Comparison of ENCODE assay signal across 15 mouse cellular contexts in the genomic region with DNA sequence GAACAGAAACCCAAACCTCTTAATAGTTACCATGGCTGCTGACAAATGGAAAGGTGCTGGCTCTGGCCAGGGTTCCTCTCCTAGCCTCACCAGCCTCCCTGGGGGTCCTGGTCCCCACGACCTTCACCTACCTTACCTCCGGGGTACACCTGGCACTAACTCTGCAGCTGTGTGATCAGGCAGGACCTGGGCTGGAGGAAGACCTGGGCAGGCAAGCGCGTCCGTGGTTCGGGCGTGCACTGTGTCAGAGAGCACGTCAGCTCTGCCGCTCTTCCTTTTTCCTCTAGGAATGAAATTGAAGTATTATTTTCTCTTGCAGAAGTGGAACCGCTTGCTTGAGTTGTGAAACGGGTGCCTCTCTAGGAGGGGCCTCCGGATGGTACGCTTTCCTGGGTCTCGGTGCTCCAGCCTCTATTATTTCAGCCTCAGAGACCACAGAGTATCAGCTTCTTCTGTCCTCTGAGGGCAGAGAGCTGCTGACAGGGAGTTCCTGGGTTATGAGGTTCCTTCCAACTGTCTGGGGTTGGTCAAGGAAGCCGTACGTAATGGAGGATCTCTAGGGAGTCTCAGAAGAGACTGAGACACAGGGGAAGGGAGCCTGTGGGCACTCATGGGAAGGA. TPM values are rescaled to one million over a fixed set of nuclear protein-coding genes. Genes with fewer than 3 reads are reported as not detected.
DNase-seq lines count a peak whose midpoint lies in the region; ATAC-seq and TF ChIP-seq lines count a peak whose summit lies in the region.
"Had no signal": no experiment of that assay in that cellular context is flagged by ENCODE, and none has a peak within 500 bp of the region (broad histone marks: within the 10 kb centered on the region; RNA-seq: fewer than 3 reads in every experiment).

A gene (minus strand): TSS at position 470 of the 620 bp plus-strand sequence.

- no peaks in the 10 kb centered on the region for H3K27me3 ChIP-seq in spleen, adult 2 months (ENCODE audit: control insufficient read depth, insufficient read depth, low read length)
- H3K27me3 ChIP-seq in liver, embryonic 13.5 days = no peaks in the 10 kb centered on the region
- H3K27me3 ChIP-seq in splenic B cell, adult 2 months (ENCODE audit: control insufficient read depth, insufficient read depth, low read length, poor library complexity, severe bottlenecking) = no peaks in the 10 kb centered on the region
- no peaks in the 10 kb centered on the region for H3K27me3 ChIP-seq in midbrain, embryonic 14.5 days (ENCODE audit: control insufficient read depth, insufficient read depth, low read length)

- no peak; the same call in 1 of the 2 replicates for TF ChIP-seq POLR2A in spleen, adult 2 months (IDR thresholded peaks at IDR 0.05; ENCODE audit: low read depth, low read length)

- H3K9me3 ChIP-seq in liver, embryonic 13.5 days (replicated peaks) = no peaks in the 10 kb centered on the region
- no peaks in the 10 kb centered on the region for H3K9me3 ChIP-seq in midbrain, embryonic 14.5 days (ENCODE audit: control insufficient read depth, low read length)
- H3K9me3 ChIP-seq: embryonic facial prominence, embryonic 10.5 days; hindbrain, embryonic 10.5 days had no signal

- WGBS in spleen, adult 2 months = 22% methylated on average over 16 of the region's 16 CpGs
- WGBS in liver, embryonic 13.5 days (ENCODE audit: insufficient replicate concordance) = 65% methylated on average over 16 of the region's 16 CpGs
- WGBS in midbrain, embryonic 14.5 days = 87% methylated on average over 16 of the region's 16 CpGs

- ATAC-seq in liver, embryonic 13.5 days (ENCODE audit: low read depth) = peak; percentile 10; the same call in 1 of the 2 replicates
- ATAC-seq in midbrain, embryonic 14.5 days (ENCODE audit: low FRiP score, low TSS enrichment) = no peak
- ATAC-seq: activated CD4-positive, CD25-positive, alpha-beta regulatory T cell, adult 4 months had no signal

- H3K36me3 ChIP-seq in spleen, adult 2 months (ENCODE audit: control insufficient read depth, insufficient read depth, low read length) = no peaks in the 10 kb centered on the region
- no peaks in the 10 kb centered on the region for H3K36me3 ChIP-seq in liver, embryonic 13.5 days
- no peaks in the 10 kb centered on the region for H3K36me3 ChIP-seq in splenic B cell, adult 2 months (ENCODE audit: control insufficient read depth, insufficient read depth, low read length, poor library complexity, severe bottlenecking)
- H3K36me3 ChIP-seq in midbrain, embryonic 14.5 days (ENCODE audit: control insufficient read depth, insufficient read depth, low read length) = no peaks in the 10 kb centered on the region
- H3K36me3 ChIP-seq: embryonic facial prominence, embryonic 10.5 days; hindbrain, embryonic 10.5 days had no signal

- no peak within 1 kb of the TSS for H3K4me2 ChIP-seq in liver, embryonic 13.5 days
- H3K4me2 ChIP-seq in midbrain, embryonic 14.5 days (ENCODE audit: low read length) = no peak within 1 kb of the TSS
- H3K4me2 ChIP-seq: lung, embryonic 14.5 days had no signal

- H3K4me1 ChIP-seq in spleen, adult 2 months (ENCODE audit: control insufficient read depth, insufficient read depth, insufficient read length) = peaks cover 8% of the 10 kb centered on the region; the same call in 1 of the 2 replicates
- no peaks in the 10 kb centered on the region for H3K4me1 ChIP-seq in liver, embryonic 13.5 days (replicated peaks)
- H3K4me1 ChIP-seq in midbrain, embryonic 14.5 days (ENCODE audit: control insufficient read depth, insufficient read depth, low read length) = no peaks in the 10 kb centered on the region
- H3K4me1 ChIP-seq: hindbrain, embryonic 10.5 days had no signal

- DNase-seq in gastrocnemius, adult 2 months = no peak
- no peak for DNase-seq in gastrocnemius, adult 8-10 months (ENCODE audit: low spot score in 2 of 2)
- peak in 1 of 2 experiments; percentile 25 for DNase-seq in spleen, adult 2 months (ENCODE audit: low read depth in 1 of 2, low spot score in 2 of 2)
- DNase-seq in spleen, adult 12 weeks (ENCODE audit: low spot score) = no peak
- no peak for DNase-seq in liver, embryonic 13.5 days
- peak; percentile 36 for DNase-seq in splenic B cell, adult 2 months (ENCODE audit: low read depth, low spot score)
- no peak for DNase-seq in midbrain, embryonic 14.5 days
- DNase-seq in gastrocnemius, adult 18-20 months (ENCODE audit: low spot score) = no peak
- DNase-seq: cerebellum, adult 11 months; kidney, adult 8-10 months; lung, embryonic 14.5 days had no signal

- peak within 1 kb of the TSS; percentile 48 for H3K4me3 ChIP-seq in gastrocnemius, adult 2 months
- peak within 1 kb of the TSS; percentile 55 for H3K4me3 ChIP-seq in spleen, adult 2 months (ENCODE audit: extremely low read depth, insufficient read depth, insufficient read length)
- H3K4me3 ChIP-seq in liver, embryonic 13.5 days (replicated peaks) = peak within 1 kb of the TSS; percentile 35
- H3K4me3 ChIP-seq in midbrain, embryonic 14.5 days (replicated peaks; ENCODE audit: low read depth, low read length) = no peak within 1 kb of the TSS
- H3K4me3 ChIP-seq: embryonic facial prominence, embryonic 10.5 days; hindbrain, embryonic 10.5 days had no signal

- intact Hi-C loops in gastrocnemius, adult 2 months (cut with DNase I) = no loop called here

- H3K9ac ChIP-seq in liver, embryonic 13.5 days = no peak within 1 kb of the TSS
- no peak within 1 kb of the TSS for H3K9ac ChIP-seq in midbrain, embryonic 14.5 days (replicated peaks; ENCODE audit: low read length)
- H3K9ac ChIP-seq: lung, embryonic 14.5 days had no signal

- H3K27ac ChIP-seq in gastrocnemius, adult 2 months = peak within 1 kb of the TSS; percentile 43; the same call in 1 of the 2 replicates
- H3K27ac ChIP-seq in spleen, adult 2 months (ENCODE audit: insufficient read depth, low read length) = peak within 1 kb of the TSS; percentile 66
- peak within 1 kb of the TSS; percentile 43; the same call in 1 of the 2 replicates for H3K27ac ChIP-seq in liver, embryonic 13.5 days
- H3K27ac ChIP-seq in midbrain, embryonic 14.5 days (replicated peaks; ENCODE audit: low read depth, low read length) = no peak within 1 kb of the TSS
- H3K27ac ChIP-seq: embryonic facial prominence, embryonic 10.5 days; hindbrain, embryonic 10.5 days had no signal

- no peak for TF ChIP-seq CTCF in gastrocnemius, adult 2 months (IDR thresholded peaks at IDR 0.05)
- no peak for TF ChIP-seq CTCF in spleen, adult 2 months (IDR thresholded peaks at IDR 0.05; ENCODE audit: extremely low read depth, insufficient read depth, insufficient read length, insufficient replicate concordance)

RNA-seq across cellular contexts. Expression of the gene that starts here (rescaled TPM):
- total RNA-seq in gastrocnemius, adult 2 months (2021) = under 1 TPM; 0.18 to 0.28 TPM
- total RNA-seq in gastrocnemius, adult 8-10 months (2022) = under 1 TPM in 2 of 4 experiments, not detected in 2; 0.15 to 0.22 TPM
- 20.8 and 26.8 TPM in 2 replicates for polyA plus RNA-seq in spleen, adult 2 months (2012; rRNA removed)
- polyA plus RNA-seq in liver, embryonic 13.5 days (2015; fragmentation: Nextera tagmentation; extraction: Ambion mirVana) = 5.7 and 5.9 TPM in 2 replicates
- polyA plus RNA-seq in midbrain, embryonic 14.5 days (2014; fragmentation: Nextera tagmentation; extraction: Ambion mirVana) = 0.43 and 0.64 TPM in 2 replicates
- total RNA-seq in gastrocnemius, adult 18-20 months (2021) = under 1 TPM; 0.16 to 0.47 TPM
- total RNA-seq: MEL had no signal
